Comparison of ENCODE assay signal across 19 mouse cellular contexts in the genomic region with DNA sequence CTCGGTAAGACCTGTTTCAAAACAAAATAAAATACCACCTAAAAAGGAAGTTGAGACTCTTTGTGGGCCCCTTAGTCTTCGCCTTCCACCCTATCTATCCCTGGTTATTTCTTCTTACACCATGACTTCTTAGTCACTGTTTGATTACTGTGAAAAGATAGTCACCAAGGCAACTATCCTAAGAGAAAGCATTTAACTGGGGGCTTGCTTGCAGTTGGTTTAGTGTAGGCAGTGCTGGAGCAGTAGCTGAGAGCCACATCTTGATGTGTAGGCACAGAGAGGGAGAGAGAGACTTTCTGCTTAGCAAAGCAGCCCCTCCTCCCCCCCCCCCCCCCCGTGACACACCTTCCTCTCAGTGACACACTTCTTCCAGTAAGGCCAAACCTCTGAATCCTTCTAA. TPM values are rescaled to one million over a fixed set of nuclear protein-coding genes. Genes with fewer than 3 reads are reported as not detected.
A peak's percentile ranks its signal among the peaks of the same experiment; 100 is the strongest.
DNase-seq lines count a peak whose midpoint lies in the region; ATAC-seq lines count a peak whose summit lies in the region.
"Had no signal": no experiment of that assay in that cellular context is flagged by ENCODE, and none has a peak within 500 bp of the region (broad histone marks: within the 10 kb centered on the region; RNA-seq: fewer than 3 reads in every experiment).

No protein-coding gene starts in this region.

- H3K9me3 ChIP-seq in intestine, embryonic 15.5 days, result no peaks in the 10 kb centered on the region
- no peaks in the 10 kb centered on the region for H3K9me3 ChIP-seq in stomach, embryonic 15.5 days
- H3K9me3 ChIP-seq: forebrain, embryonic 15.5 days; hindbrain, embryonic 12.5 days; midbrain, embryonic 15.5 days had no signal

- no peak overlapping the region for H3K9ac ChIP-seq in intestine, embryonic 15.5 days
- no peak overlapping the region for H3K9ac ChIP-seq in stomach, embryonic 15.5 days
- H3K9ac ChIP-seq: forebrain, embryonic 15.5 days; hindbrain, embryonic 12.5 days; lung, embryonic 14.5 days; midbrain, embryonic 15.5 days had no signal

- DNase-seq in frontal cortex, postnatal 10 days (ENCODE audit: low spot score in 2 of 2), result no peak
- peak; percentile 90 for DNase-seq in MEL-GATA-1-ER (ENCODE audit: extremely low read depth, low read depth)
- no peak for DNase-seq in kidney, postnatal 4 days
- DNase-seq in gastrocnemius, postnatal 14 days, result no peak
- DNase-seq in thymus, postnatal 14 days, result no peak
- DNase-seq: adrenal gland, postnatal 14 days; cerebellum, postnatal 25 days; heart, adult 18-20 months; lung, embryonic 14.5 days; right cerebral cortex, adult 18-20 months; thymus, postnatal 36 days had no signal

- H3K4me2 ChIP-seq in intestine, embryonic 15.5 days (replicated peaks), result no peak overlapping the region
- no peak overlapping the region for H3K4me2 ChIP-seq in stomach, embryonic 15.5 days
- H3K4me2 ChIP-seq: forebrain, embryonic 15.5 days; hindbrain, embryonic 12.5 days; lung, embryonic 14.5 days; midbrain, embryonic 15.5 days had no signal

- H3K4me3 ChIP-seq in intestine, embryonic 15.5 days (replicated peaks), result no peak overlapping the region
- no peak overlapping the region for H3K4me3 ChIP-seq in stomach, embryonic 15.5 days (replicated peaks)
- H3K4me3 ChIP-seq: forebrain, embryonic 15.5 days; hindbrain, embryonic 12.5 days; midbrain, embryonic 15.5 days had no signal

- H3K4me1 ChIP-seq in intestine, embryonic 15.5 days (replicated peaks), result peaks cover 4% of the 10 kb centered on the region; the same call in 1 of the 2 replicates
- H3K4me1 ChIP-seq in stomach, embryonic 15.5 days, result peaks cover 8% of the 10 kb centered on the region; the same call in 1 of the 2 replicates
- H3K4me1 ChIP-seq: forebrain, embryonic 15.5 days; midbrain, embryonic 15.5 days had no signal

- H3K36me3 ChIP-seq in intestine, embryonic 15.5 days, result no peaks in the 10 kb centered on the region
- H3K36me3 ChIP-seq in stomach, embryonic 15.5 days, result no peaks in the 10 kb centered on the region
- H3K36me3 ChIP-seq: forebrain, embryonic 15.5 days; hindbrain, embryonic 12.5 days; midbrain, embryonic 15.5 days had no signal

- intact Hi-C loops in gastrocnemius, postnatal 14 days (cut with DNase I; ENCODE audit: low total_unique reads), result loop anchor here (5.0 kb wide), 1 partner anchor 81 kb away; no protein-coding TSS in a partner anchor

- H3K27ac ChIP-seq in intestine, embryonic 15.5 days, result no peak overlapping the region
- H3K27ac ChIP-seq in stomach, embryonic 15.5 days, result peak overlapping the region; percentile 45; the same call in 1 of the 2 replicates
- H3K27ac ChIP-seq: forebrain, embryonic 15.5 days; hindbrain, embryonic 12.5 days; kidney, postnatal 0 days; midbrain, embryonic 15.5 days had no signal

- H3K27me3 ChIP-seq in intestine, embryonic 15.5 days (replicated peaks), result no peaks in the 10 kb centered on the region
- no peaks in the 10 kb centered on the region for H3K27me3 ChIP-seq in stomach, embryonic 15.5 days (replicated peaks)
- H3K27me3 ChIP-seq: forebrain, embryonic 15.5 days; hindbrain, embryonic 12.5 days; midbrain, embryonic 15.5 days had no signal

- WGBS in intestine, embryonic 15.5 days, result 63% methylated on average over 3 of the region's 3 CpGs
- WGBS in stomach, embryonic 15.5 days, result 36% methylated on average over 3 of the region's 3 CpGs

- ATAC-seq in frontal cortex, adult (ENCODE audit: low TSS enrichment), result peak; percentile 79
- ATAC-seq in intestine, embryonic 15.5 days, result peak; percentile 44; the same call in 1 of the 2 replicates
- ATAC-seq in stomach, embryonic 15.5 days (ENCODE audit: insufficient read depth, low FRiP score, low read depth), result peak; percentile 74
- ATAC-seq: forebrain, embryonic 15.5 days; inflammation-experienced regulatory T-cells, adult 6 months; midbrain, embryonic 15.5 days had no signal

RNA-seq across cellular contexts. Expression of gene Plekhg3, which starts 29.8 kb away (rescaled TPM):
- polyA plus RNA-seq in intestine, embryonic 15.5 days (2015; fragmentation: Nextera tagmentation; extraction: Ambion mirVana), result 9.5 and 11.2 TPM in 2 replicates
- polyA plus RNA-seq in stomach, embryonic 15.5 days (2015; fragmentation: Nextera tagmentation; extraction: Ambion mirVana), result 11.5 and 13.9 TPM in 2 replicates
- total RNA-seq in gastrocnemius, postnatal 14 days (2021), result 10 to 100 TPM; 10.3 to 11.7 TPM
